Mouse (Mus musculus) thymus, postnatal 10 days (tissue): ENCODE results near the gene Hmgb1.

ENCODE experiments used
- DNase-seq, 2 experiments: peaks; one replicate each; pipeline ENCODE4 v3.0.0; 2021; ENCODE audit warnings: low spot score in 2 of 2

The Hmgb1 gene

DNA sequence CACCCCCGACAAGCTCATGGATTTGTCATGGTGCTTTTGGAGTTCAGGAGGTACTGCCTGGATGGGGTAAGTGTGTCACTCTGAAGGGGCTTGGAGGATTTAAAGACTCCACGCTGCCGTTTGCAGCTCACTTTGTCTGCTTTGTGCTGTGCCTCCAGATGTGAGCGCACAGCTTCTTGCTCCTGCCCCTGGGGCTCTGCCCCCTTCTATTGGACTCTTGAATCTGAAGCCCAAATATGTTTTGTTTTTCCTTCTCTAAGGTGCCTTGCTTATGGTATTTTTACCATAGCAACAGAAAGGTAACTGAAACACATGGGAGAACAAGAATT lies 187.6 kb downstream of the Hmgb1 start:
- peak in 1 of 2 experiments; percentile 41 for DNase-seq
